Mouse (Mus musculus): ENCODE measurements at regions not wholly inside any gene's neighbourhood (a gene's known extent, or its start where the extent isn't known, plus 50 kb on each side); places are given as distances from the start of the nearest gene placed in this dataset.

DNA sequence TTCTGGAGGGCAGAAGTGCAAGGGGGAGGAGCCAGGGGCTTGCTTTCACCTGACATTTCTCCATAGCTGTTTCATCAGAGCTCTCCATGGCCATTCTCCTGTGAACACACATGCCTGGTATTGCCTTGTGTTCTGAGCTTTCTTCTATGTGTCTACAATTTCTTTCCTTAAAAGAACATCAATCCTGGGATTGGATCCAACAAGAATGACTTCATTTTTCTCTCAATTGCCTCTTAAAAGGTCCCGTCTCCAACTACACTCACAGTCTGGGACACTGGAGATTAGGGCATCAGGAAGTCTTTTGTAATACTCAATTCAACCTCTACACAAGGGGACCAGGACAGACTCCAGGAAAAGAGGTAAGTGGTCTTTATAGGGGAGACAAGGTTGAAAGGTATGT is 112.8 kb upstream of the Trib2 start:
- intact Hi-C loops (cut with DNase I): no loop called here

DNA sequence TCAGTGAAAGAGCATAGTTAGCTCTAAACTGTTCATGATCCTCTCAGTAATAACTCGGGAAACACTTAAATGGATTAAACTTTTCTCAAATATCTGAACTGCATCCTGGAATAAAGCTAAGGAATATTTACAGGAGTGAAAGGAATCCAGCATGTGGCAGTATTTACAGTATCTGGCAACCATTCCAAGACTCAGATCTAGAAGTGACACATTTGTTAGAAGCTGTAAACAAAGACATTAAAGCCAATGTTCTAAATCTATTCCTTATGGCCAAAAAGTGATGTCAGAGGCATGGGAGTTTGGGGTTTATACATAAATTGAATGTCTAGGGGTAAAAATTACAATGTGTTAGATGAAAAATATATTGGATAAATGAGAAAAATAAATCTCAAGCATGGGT is 101.6 kb upstream of the Trib2 start:
- intact Hi-C loops (cut with DNase I): no loop called here
- DNase-seq: no peak

More for the DNA sequence above, 112.8 kb upstream of the Trib2 start:
- DNase-seq: no peak

DNA sequence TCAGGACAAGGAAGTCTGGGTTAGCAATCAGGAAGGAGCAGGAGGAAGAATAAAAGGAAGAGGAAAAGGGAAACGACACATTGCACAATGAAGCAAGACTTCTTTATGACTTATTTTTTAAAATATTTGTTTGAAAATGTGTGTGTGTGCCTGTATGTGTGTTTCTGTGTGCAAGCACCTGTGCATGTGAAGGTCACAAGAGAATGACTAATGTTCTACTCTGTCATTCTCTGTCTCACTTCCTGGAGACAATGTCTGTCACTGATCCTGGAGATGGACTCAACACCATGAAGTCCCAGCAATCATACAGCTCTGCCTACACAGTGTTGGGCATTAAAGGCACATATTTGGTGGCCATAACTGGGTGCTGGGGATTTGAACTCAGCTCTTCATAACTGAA is 96.2 kb upstream of the Trib2 start:
- DNase-seq: no peak
- intact Hi-C loops (cut with DNase I): loop anchor here (5.0 kb wide), 1 partner anchor 91 kb away; no protein-coding TSS in a partner anchor

DNA sequence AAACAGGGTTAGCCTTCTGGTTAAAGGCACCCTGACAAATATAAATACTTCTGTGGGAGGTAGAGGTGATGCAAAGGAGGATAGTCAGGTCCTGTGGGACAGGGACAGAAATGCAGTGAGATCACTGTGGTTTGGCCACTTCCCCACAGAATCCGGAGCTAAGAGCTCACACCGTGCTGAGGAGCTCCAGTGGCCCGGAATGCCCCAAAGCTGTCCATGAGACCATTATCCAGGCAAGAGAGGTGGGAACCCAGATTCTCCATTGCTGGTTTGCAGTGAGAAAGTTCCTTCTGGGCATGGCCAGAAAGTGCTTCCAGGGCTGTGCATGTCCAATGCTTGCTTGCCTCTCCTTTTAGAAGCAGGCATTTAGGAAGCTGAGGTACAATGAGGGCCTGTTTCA is 95.8 kb upstream of the Trib2 start:
- intact Hi-C loops (cut with DNase I): loop anchor here (5.0 kb wide), 1 partner anchor 90 kb away; no protein-coding TSS in a partner anchor
- DNase-seq: no peak

DNA sequence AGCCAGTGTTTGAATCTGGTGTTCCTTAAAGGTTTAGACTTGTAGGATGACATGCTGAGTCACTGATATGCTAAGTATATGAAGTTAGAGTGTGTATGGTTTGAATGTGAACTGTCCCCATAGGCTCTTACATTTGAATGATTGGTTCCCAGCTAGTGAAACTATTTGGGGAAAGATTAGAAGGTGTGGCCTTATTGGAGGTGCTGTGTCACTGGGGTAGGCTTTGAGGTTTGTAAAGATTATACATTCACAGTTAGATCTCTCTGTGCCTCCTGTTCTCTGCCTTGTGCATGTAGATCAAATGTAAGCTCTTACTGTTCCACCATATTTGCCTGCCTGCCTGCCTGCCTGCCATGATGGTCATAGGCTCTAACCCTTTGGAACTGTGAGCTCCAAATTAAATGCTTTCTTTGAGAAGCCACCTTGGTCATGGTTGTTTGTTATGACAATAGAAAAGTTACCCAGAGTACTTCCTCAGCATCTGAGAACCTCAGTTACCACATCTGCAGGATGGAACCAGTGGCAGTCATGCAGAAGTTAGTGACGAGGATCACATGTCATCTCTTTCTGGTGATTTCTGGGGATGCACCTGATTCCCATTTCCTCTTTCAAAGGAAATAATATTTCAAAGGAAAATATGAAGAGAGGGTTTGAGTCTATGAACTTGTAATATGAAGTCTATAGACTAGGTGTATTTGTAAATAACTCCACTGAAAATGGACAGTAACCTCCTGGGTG is 94.7 kb upstream of the Trib2 start:
- intact Hi-C loops (cut with DNase I): loop anchor here (5.0 kb wide), 1 partner anchor 89 kb away; no protein-coding TSS in a partner anchor
- DNase-seq: no peak

DNA sequence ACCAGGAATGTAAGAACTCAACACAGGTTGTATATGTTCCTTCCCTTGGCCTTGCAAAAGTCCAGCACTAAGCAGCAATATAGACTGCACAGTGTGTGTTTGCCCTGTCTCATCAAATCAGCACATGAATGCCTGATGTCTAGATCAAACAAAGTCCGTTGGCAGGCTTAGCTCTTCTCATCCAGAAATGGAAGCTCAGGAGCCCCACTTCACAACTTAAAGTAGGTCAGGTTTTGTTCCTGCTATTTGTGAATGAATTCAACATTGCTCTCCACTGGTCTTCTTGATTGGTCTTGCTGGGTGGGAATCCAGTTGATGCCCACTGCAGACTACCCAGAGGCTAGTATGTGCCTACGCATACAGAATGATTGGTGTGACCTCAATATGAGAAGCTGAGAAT is 80.8 kb upstream of the Trib2 start:
- DNase-seq: no peak
- intact Hi-C loops (cut with DNase I): no loop called here

DNA sequence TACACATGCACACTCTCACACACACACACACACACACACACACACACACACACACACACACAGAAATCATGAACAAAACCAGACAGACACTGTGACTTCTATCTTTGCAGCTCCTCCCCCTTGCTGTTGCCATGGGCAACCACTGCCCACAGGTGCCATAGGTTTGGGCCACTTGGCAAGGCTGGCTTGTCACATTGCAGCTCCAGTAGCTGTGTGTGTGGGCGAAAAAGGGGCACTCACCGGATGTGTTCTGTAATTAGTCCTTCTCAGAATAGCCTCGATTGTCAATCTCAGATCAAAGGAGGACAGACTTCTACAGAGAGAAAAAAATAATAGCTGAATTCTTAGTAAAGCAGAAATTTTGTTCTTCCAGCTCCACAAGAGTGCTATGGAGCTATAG is 79.8 kb upstream of the Trib2 start:
- no peak for DNase-seq
- intact Hi-C loops (cut with DNase I): no loop called here

DNA sequence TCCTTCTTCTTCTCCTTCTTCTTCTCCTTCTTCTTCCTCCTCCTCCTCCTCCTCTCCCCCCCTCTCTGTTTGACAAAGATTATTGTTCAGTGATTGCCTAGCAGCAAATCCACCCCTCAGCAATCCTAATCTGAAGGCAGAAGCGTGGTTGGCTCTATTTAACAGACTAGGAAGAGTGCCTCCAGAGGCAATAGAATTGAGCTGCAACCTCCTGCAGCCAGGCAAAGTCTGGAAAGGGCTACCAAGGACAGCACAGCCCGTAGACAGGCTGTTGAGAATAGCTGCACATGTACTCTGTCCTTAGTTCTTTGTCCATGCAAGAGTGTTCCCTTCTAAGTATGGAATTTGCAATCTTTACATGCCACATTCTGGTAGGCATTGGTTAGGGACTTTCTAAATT is 78.5 kb upstream of the Trib2 start:
- DNase-seq: no peak
- intact Hi-C loops (cut with DNase I): no loop called here

DNA sequence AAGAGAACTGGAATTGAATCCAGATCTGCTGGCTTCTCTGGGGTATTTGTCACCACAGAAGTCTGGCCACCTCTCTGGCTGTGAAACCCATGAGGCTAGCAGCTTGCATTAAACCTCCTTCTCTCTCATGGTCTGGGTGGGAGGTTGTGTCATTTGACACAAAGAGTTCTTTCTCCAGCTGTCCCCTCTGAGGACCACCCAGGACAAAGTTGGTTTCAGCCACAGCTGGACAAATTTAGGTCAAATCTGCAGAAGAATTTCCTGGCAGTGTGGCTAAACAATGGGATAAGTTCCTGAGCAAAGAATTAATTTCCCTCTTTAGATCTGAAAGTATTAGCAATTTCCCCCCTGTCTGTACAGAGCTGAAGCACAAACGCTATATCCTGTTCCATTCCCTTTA is 73.9 kb upstream of the Trib2 start:
- intact Hi-C loops (cut with DNase I): no loop called here
- DNase-seq: no peak

DNA sequence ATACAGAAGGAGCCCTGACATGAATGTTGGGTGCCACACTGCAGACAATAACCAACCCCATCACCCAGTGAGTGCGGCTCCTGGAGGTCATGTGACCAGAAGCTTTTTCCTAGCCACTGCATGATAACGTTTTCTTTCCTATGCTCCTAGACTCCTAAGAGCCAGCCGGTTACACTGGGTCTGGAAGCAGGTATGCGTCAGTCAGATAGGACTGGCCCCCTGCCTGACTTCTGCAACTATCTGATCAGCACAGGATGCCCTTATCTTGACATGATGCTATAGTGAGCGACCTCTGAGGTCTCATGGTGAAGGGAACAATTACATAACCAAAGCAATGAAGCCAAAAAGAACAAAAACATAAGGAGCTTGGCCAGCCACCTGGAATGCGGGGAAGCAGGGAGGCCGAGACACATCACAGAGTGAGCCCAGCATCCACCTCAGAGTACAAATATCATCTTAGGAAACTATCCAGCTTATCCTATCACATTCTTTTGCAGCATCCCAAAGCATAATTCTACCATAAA is 63.2 kb upstream of the Trib2 start:
- intact Hi-C loops (cut with DNase I): no loop called here
- no peak for DNase-seq
